Mouse (Mus musculus) activated CD4-positive, CD25-positive, alpha-beta regulatory T cell, adult 9 weeks (primary cell): ENCODE data around the gene Med1. TPM values are rescaled to one million over a fixed set of nuclear protein-coding genes. Genes with fewer than 3 reads are reported as not detected.

Source experiments
- polyA plus RNA-seq: library from polyadenylated mRNA; unstranded; fragments of 100-300 nt; shearing (Covaris generic); gene quantifications from one replicate; pipeline ENCODE4 v1.2.1, GENCODE M21; 2017

Gene Med1
- polyA plus RNA-seq: 51.0 TPM

GRCm38 (mm10) chr11:98192901-98193805, at the start of gene Med1:
TSS of gene Med1 (minus strand) at chr11:98193293.

GRCm38 (mm10) chr11:98202641-98203350, 9.7 kb upstream of the Med1 start, which contains the start of gene Cdk12:
TSS of gene Cdk12 (plus strand) at chr11:98203059.

GRCm38 (mm10) chr11:98149786-98150624, 43.1 kb downstream of the Med1 start, which contains the start of gene Fbxl20:
TSS of gene Fbxl20 (minus strand) at chr11:98150403.

Other genes with a start within 250 kb of the Med1 start
- 2.5 TPM for gene Plxdc1, start 206.8 kb downstream of the Med1 start, polyA plus RNA-seq
- gene Arl5c, start 197.1 kb downstream of the Med1 start, polyA plus RNA-seq: 120 TPM
- 8.4 TPM for gene Cacnb1, start 170.3 kb downstream of the Med1 start, polyA plus RNA-seq
- gene Rpl19, start 166.6 kb downstream of the Med1 start, polyA plus RNA-seq: 1,794 TPM
- not detected for gene Stac2, start 139.8 kb downstream of the Med1 start, polyA plus RNA-seq
- 10.7 TPM for gene Fbxl20, start 42.9 kb downstream of the Med1 start, polyA plus RNA-seq
- gene Cdk12, start 9.8 kb upstream of the Med1 start, polyA plus RNA-seq: 18.3 TPM
- gene Neurod2, start 136.4 kb upstream of the Med1 start, polyA plus RNA-seq: not detected
- not detected for gene Ppp1r1b, start 155.1 kb upstream of the Med1 start, polyA plus RNA-seq
- gene Stard3, start 165.1 kb upstream of the Med1 start, polyA plus RNA-seq: 84.3 TPM
- 0.29 TPM for gene Tcap, start 190.5 kb upstream of the Med1 start, polyA plus RNA-seq
- not detected for gene Pnmt, start 193.2 kb upstream of the Med1 start, polyA plus RNA-seq
- gene Pgap3, start 207.2 kb upstream of the Med1 start, polyA plus RNA-seq: 12.4 TPM
- gene Erbb2, start 219.2 kb upstream of the Med1 start, polyA plus RNA-seq: 0.26 TPM
- 195 TPM for gene Mien1, start 245.7 kb upstream of the Med1 start, polyA plus RNA-seq